Mouse (Mus musculus): ENCODE measurements around the gene Htt.

GRCm38 (mm10) chr5:34729141-34729540, 32.4 kb upstream of the Htt start:
- TF ChIP-seq CTCF (IDR thresholded peaks at IDR 0.05; ENCODE audit: extremely low read depth, insufficient read length, insufficient replicate concordance, low read depth, low read length) (no peak), POLR2A (IDR thresholded peaks at IDR 0.05; ENCODE audit: low read depth, low read length) (no peak)
